Mouse (Mus musculus) spleen, adult 2 months (tissue): Measurements from ENCODE around the gene Cdh26. TPM values are rescaled to one million over a fixed set of nuclear protein-coding genes. Genes with fewer than 3 reads are reported as not detected.

Source experiments
- DNase-seq, 2 experiments: peaks; one replicate each; pipeline versions ENCODE4 v3.0.0 to v3.0.0-alpha.2; 2012 to 2021; ENCODE audit warnings: low spot score in 2 of 2, low read depth in 1 of 2
- H3K27ac ChIP-seq: fragments of 200-500 bp; 2 replicates; pipeline ENCODE4 v1.5.1; 2012; ENCODE audit warnings: low read length, inconsistent platforms; ENCODE audit not compliant: insufficient read depth
- H3K27me3 ChIP-seq: fragments of 200-500 bp; 2 replicates; pipeline ENCODE4 v1.6.1; 2012; ENCODE audit warnings: mild to moderate bottlenecking, moderate library complexity, low read length, inconsistent platforms; ENCODE audit not compliant: control insufficient read depth, insufficient read depth
- H3K36me3 ChIP-seq: fragments of 200-500 bp; 2 replicates; pipeline ENCODE4 v1.6.1; 2012; ENCODE audit warnings: mild to moderate bottlenecking, low read length, inconsistent platforms; ENCODE audit not compliant: control insufficient read depth, insufficient read depth
- H3K4me1 ChIP-seq: fragments of 200-500 bp; 2 replicates; pipeline ENCODE4 v1.6.1; 2011; ENCODE audit warnings: inconsistent platforms; ENCODE audit not compliant: control insufficient read depth, insufficient read depth, insufficient read length
- H3K4me3 ChIP-seq: fragments of 200-500 bp; 2 replicates; pipeline ENCODE4 v1.5.1; 2011; ENCODE audit warnings: mild to moderate bottlenecking, inconsistent platforms; ENCODE audit not compliant: insufficient read depth, insufficient read length; ENCODE audit errors: extremely low read depth
- CTCF ChIP-seq: fragments of 200-500 bp; IDR thresholded peaks from 2 replicates; pipeline ENCODE4 v1.5.1; 2011; ENCODE audit warnings: mild to moderate bottlenecking, inconsistent platforms; ENCODE audit not compliant: insufficient read depth, insufficient read length, insufficient replicate concordance; ENCODE audit errors: extremely low read depth
- POLR2A ChIP-seq: fragments of 200-500 bp; IDR thresholded peaks from 2 replicates; pipeline ENCODE4 v1.6.1; 2011; ENCODE audit warnings: low read depth, low read length, inconsistent platforms
- WGBS: fragments of 180-500 bp; shearing (Covaris S2); methylation state at CpG from one replicate; pipeline ENCODE4 v1.1.7; 2018; 5-methylcytosine and 5-hydroxymethylcytosine counted together
- polyA plus RNA-seq: library from polyadenylated mRNA; depleted of rRNA; stranded (reverse); fragments of >200 nt; gene quantifications from 2 replicates; pipeline ENCODE4 v1.2.3, GENCODE M21; 2012

The Cdh26 gene
- polyA plus RNA-seq, 1 experiment, result not detected

DNA sequence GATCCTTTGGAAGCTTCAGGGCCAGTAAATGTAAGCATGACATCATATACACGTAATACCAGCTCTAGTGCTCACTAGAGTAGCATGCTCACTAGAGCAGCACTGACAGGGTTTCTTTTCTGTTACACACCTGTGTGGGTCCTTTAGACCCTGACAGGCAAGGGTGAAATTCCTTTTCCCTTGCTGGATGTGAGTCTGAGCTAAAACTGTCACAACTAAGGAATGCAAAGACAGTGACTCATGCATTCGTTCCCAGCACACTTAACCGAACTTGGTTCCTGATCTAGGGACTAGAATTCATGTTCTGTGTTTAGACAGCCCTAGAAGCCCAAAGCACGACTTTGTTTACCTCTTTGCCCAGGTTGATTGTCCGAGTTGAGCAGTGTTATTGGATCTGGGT, 7.1 kb upstream of the Cdh26 start:
- H3K27ac ChIP-seq, result no peak overlapping the region
- H3K4me3 ChIP-seq, result no peak overlapping the region
- no peaks in the 10 kb centered on the region for H3K27me3 ChIP-seq
- TF ChIP-seq POLR2A, result no peak
- no peak for TF ChIP-seq CTCF
- H3K36me3 ChIP-seq, result no peaks in the 10 kb centered on the region
- WGBS, result 89% methylated on average over 5 of the region's 5 CpGs
- no peaks in the 10 kb centered on the region for H3K4me1 ChIP-seq
- DNase-seq, result no peak

DNA sequence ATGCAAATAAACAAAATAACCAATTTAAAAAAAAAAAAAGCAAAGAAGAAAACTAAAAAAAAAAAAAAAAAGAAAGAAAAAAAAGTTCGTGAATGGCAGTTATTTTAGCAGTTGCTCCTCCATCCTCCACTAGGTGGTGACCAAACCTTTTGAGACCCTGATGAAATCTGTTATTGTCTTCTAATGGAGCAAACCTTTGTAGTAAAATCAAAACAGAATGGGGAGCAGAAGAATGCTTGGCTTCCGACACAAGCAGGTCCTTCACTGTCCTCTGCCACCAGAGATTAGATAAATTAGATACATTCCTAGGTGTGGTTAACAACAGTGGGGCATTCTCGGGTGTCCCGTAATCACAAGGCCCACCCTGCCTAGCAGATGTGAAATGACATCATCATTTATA, 4.1 kb upstream of the Cdh26 start:
- Histone ChIP-seq H3K4me3 (no peak overlapping the region), H3K36me3 (no peaks in the 10 kb centered on the region), H3K27me3 (no peaks in the 10 kb centered on the region), H3K27ac (no peak overlapping the region), H3K4me1 (no peaks in the 10 kb centered on the region)
- no peak for TF ChIP-seq CTCF
- TF ChIP-seq POLR2A, result no peak
- WGBS, result 46% methylated on average over 4 of the region's 4 CpGs
- DNase-seq, result no peak

DNA sequence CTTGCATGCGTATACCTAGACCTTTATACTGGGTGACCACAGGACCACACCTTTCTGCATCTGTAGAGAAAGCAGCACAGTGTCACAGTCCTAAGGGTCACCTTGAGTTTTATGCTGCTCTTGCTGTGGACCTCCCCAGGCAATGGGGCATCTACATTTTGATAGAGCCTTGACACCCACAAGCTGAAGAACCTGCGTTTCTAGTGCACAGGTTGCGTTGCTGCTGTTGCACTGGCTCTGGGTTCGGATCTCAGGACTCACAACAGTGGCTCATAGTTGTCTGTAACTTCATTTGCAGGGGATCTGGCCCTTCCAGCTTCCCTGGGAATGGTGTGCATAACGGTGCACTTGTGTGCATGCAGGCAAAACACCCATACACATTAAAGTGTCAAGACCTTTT, 3.1 kb upstream of the Cdh26 start:
- no peaks in the 10 kb centered on the region for H3K36me3 ChIP-seq
- 87% methylated on average over 5 of the region's 5 CpGs for WGBS
- no peaks in the 10 kb centered on the region for H3K4me1 ChIP-seq
- no peak for DNase-seq
- TF ChIP-seq CTCF, result no peak
- no peak for TF ChIP-seq POLR2A
- no peak overlapping the region for H3K27ac ChIP-seq
- H3K4me3 ChIP-seq, result no peak overlapping the region
- no peaks in the 10 kb centered on the region for H3K27me3 ChIP-seq

DNA sequence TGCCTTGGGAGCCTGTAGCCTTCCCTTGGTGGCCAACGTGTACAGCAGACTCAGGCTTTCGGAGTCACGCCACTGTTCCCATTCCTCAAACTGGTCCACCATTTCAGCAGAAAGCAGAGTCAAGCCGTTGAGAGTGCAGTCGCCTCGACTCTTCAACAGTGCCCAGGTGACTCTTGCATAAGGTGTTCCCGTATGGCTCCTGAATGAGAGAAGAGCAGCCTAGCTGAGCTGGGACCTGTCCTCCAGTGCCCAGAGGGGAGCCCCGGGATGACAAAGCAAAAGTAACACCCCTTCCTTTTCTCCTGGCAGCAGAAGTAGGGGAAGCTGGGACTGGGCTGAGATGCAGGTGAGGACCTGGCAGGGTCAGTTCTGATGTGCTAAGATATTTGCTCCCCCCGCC, 2.1 kb upstream of the Cdh26 start:
- Histone ChIP-seq H3K27me3 (no peaks in the 10 kb centered on the region), H3K36me3 (no peaks in the 10 kb centered on the region), H3K27ac (no peak overlapping the region), H3K4me3 (no peak overlapping the region), H3K4me1 (no peaks in the 10 kb centered on the region)
- no peak for TF ChIP-seq POLR2A
- TF ChIP-seq CTCF, result no peak
- 78% methylated on average over 9 of the region's 9 CpGs for WGBS
- no peak for DNase-seq

DNA sequence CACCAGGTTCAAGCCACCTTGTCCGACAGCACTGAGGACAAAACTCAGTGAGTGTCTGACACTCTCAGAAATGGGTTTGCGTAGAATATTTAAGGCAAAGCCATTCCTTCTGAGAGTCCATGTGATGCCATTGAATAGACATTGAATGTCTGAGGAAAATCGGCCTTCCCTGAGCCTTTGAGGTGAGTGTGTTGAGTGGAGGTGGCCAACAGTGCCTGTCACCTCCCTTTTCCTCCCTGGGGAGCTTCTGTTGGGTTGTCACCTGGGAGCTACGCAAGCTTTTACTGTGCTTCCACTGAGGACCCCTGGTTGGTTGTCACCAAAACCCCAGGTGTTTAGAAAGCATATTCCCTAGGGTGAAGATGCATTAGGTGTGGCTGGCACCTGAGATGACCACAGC, 1.7 kb upstream of the Cdh26 start:
- DNase-seq, result no peak
- no peaks in the 10 kb centered on the region for H3K4me1 ChIP-seq
- no peaks in the 10 kb centered on the region for H3K27me3 ChIP-seq
- H3K4me3 ChIP-seq, result no peak overlapping the region
- no peaks in the 10 kb centered on the region for H3K36me3 ChIP-seq
- H3K27ac ChIP-seq, result no peak overlapping the region
- 83% methylated on average over 4 of the region's 4 CpGs for WGBS
- no peak for TF ChIP-seq CTCF
- no peak for TF ChIP-seq POLR2A

DNA sequence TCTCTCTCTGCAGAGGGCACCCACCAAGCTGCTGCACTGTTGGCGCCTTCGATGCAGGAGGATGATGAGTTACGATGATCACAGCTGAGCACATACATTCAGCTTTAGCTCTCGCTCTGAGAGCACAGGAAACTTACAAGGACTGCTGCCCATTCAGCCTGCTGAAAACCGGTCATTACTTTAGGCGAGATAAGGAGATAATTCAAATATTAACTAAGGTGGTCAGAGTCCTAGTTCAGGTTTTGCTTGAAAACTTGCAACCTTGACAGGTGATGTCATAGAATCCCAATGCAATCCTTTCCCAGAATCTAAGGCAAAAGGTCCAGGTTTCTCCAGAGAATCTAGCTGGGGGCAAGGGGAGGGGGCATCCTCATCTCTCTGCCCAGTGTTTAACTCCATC, 905 bp upstream of the Cdh26 start:
- Histone ChIP-seq H3K4me1 (no peaks in the 10 kb centered on the region), H3K27me3 (no peaks in the 10 kb centered on the region), H3K27ac (no peak overlapping the region), H3K4me3 (no peak overlapping the region), H3K36me3 (no peaks in the 10 kb centered on the region)
- TF ChIP-seq POLR2A, result no peak
- TF ChIP-seq CTCF, result no peak
- WGBS, result 89% methylated on average over 6 of the region's 6 CpGs
- no peak for DNase-seq

DNA sequence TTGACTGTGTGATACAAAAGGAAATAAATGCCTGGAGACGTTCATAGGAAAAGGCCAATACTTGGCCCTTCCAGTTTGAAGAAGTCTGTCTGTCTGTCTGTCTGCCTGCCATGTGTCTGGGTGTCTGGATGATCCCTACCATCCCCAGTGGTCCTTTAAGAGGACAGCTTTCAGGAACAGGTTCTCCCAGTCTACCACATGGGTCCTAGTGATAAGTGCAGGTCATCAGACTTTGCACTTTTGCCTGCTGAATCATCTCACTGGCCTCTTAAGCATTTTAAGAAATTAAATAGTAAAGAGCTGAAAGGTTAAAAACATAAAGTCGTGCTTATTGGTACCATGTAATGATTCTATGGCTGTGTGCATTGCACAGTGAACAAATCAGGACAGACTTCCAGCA, 3.2 kb downstream of the Cdh26 start:
- no peak for TF ChIP-seq CTCF
- no peak for TF ChIP-seq POLR2A
- H3K27ac ChIP-seq, result no peak overlapping the region
- WGBS, result 80% methylated on average over 2 of the region's 2 CpGs

DNA sequence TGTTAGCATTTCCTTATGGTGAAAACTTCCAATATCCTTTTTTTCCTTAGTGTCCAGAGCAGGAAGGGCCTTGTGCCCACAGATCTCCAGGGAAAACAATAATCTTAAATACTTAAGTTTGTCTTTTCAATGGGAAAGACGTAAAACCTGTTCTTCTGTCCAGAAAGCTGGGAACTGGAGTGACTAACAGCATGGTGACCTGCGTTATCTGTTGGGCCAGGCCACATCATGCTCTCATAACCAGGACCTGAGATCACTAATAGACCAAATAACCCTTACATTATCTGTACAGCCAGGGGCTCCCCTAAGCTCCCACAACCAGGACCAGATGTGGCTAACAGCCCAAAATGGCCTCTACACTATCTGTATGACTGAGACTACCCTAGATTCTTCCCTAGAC, 3.6 kb downstream of the Cdh26 start:
- 91% methylated on average over 2 of the region's 2 CpGs for WGBS
- no peaks in the 10 kb centered on the region for H3K27me3 ChIP-seq
- H3K27ac ChIP-seq, result no peak overlapping the region
- no peaks in the 10 kb centered on the region for H3K36me3 ChIP-seq
- no peak overlapping the region for H3K4me3 ChIP-seq
- DNase-seq, result no peak
- no peaks in the 10 kb centered on the region for H3K4me1 ChIP-seq
- TF ChIP-seq POLR2A (no peak), CTCF (no peak)

More for the DNA sequence above, 3.2 kb downstream of the Cdh26 start:
- no peaks in the 10 kb centered on the region for H3K27me3 ChIP-seq
- no peak overlapping the region for H3K4me3 ChIP-seq
- DNase-seq, result no peak
- no peaks in the 10 kb centered on the region for H3K36me3 ChIP-seq
- no peaks in the 10 kb centered on the region for H3K4me1 ChIP-seq
